Mouse (Mus musculus): ENCODE measurements around the gene Tbcd.

- no peak for TF ChIP-seq CTCF (IDR thresholded peaks at IDR 0.05)
- TF ChIP-seq POLR2A (IDR thresholded peaks at IDR 0.05; ENCODE audit: insufficient read depth, low read depth, low read length): no peak
- no peak for TF ChIP-seq EP300 (IDR thresholded peaks at IDR 0.05; ENCODE audit: insufficient read depth, low read depth, low read length)
These were observed 92.2 kb downstream of the Tbcd start for GRCm38 (mm10) chr11:121543922-121544321.

Measured in heart, adult 2 months (tissue).